8 mouse cellular contexts compared by ENCODE assay signal in the genomic region with DNA sequence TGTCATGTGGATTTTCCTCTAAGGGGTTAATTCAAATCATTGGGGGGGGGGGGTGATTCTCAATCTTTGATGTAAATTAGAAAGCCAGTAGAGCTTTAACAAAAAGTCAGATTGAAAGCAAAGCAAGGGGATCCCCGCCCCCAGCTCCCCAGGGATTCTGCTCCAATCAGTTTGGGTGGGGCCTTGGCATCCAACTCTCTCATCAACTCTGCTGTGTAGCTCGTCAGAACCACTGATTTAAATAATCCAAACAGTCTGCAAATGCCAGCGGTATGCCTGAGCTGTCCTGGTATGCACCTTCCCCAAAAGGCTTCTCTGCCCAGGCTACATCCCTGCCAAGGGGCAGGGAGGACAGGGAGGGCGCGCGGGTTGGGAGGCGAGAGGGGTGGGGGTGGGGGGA. TPM values are rescaled to one million over a fixed set of nuclear protein-coding genes. Genes with fewer than 3 reads are reported as not detected.
DNase-seq lines count a peak whose midpoint lies in the region; ATAC-seq and TF ChIP-seq lines count a peak whose summit lies in the region.
"Had no signal": no experiment of that assay in that cellular context is flagged by ENCODE, and none has a peak within 500 bp of the region (broad histone marks: within the 10 kb centered on the region; RNA-seq: fewer than 3 reads in every experiment).

No protein-coding gene starts in this region.

- no peak for TF ChIP-seq CTCF in CH12.LX (conservative IDR thresholded peaks at IDR 0.05 in 1 of 2, IDR thresholded peaks at IDR 0.05 in 1 of 2; ENCODE audit: low read depth in 2 of 2, low read length in 2 of 2)
- no peak for TF ChIP-seq CTCF in MEL (IDR thresholded peaks at IDR 0.05 in 2 of 3, conservative IDR thresholded peaks at IDR 0.05 in 1 of 3; ENCODE audit: control insufficient read depth in 1 of 3, insufficient read depth in 1 of 3, low read depth in 2 of 3, low read length in 3 of 3, poor library complexity in 1 of 3, severe bottlenecking in 1 of 3)
- TF ChIP-seq CTCF in stomach, postnatal 0 days (IDR thresholded peaks at IDR 0.05; ENCODE audit: low read depth), result no peak
- no peak for TF ChIP-seq CTCF in thymus, adult 2 months (IDR thresholded peaks at IDR 0.05; ENCODE audit: borderline replicate concordance, control insufficient read depth, extremely low read depth, insufficient read depth, low read length, poor library complexity)

- H3K4me3 ChIP-seq in CH12.LX (replicated peaks in 1 of 3; ENCODE audit: low read depth in 2 of 3, low read length in 2 of 3, poor library complexity in 1 of 3) (peak overlapping the region; percentile 42 to 77 (median 53)), MEL (ENCODE audit: control insufficient read depth in 1 of 2, insufficient read depth in 1 of 2, low read depth in 2 of 2, low read length in 2 of 2) (peak overlapping the region; percentile 78 to 86)
- H3K4me3 ChIP-seq in stomach, postnatal 0 days (ENCODE audit: low read depth, low read length), result no peak overlapping the region
- no peak overlapping the region for H3K4me3 ChIP-seq in thymus, adult 2 months (ENCODE audit: control insufficient read depth, insufficient read depth, low read length)
- H3K4me3 ChIP-seq: lung, embryonic 15.5 days had no signal

- peak overlapping the region; percentile 84 for H3K9ac ChIP-seq in CH12.LX (ENCODE audit: insufficient read depth, low read depth)
- H3K9ac ChIP-seq in MEL (ENCODE audit: control insufficient read depth, low read depth, low read length, poor library complexity, severe bottlenecking), result peak overlapping the region; percentile 39
- H3K9ac ChIP-seq in stomach, postnatal 0 days (ENCODE audit: low read length), result no peak overlapping the region
- H3K9ac ChIP-seq: lung, embryonic 15.5 days had no signal

- dilution Hi-C loops in CH12.LX (cut with MboI; ENCODE audit: extremely low pct_ligation_motif_present, extremely low pct_unique_long_range_greater_than_20kb, low sequenced_read_pairs), result no loop called here

- WGBS in stomach, postnatal 0 days, result 37% methylated on average over 7 of the region's 7 CpGs
- WGBS in thymus, adult 2 months, result 88% methylated on average over 7 of the region's 7 CpGs

- TF ChIP-seq EP300 in CH12.LX (IDR thresholded peaks at IDR 0.05; ENCODE audit: low read length) (peak; percentile 64), MEL (IDR thresholded peaks at IDR 0.05; ENCODE audit: low read depth in 1 of 2, low read length in 2 of 2) (no peak)
- no peak for TF ChIP-seq EP300 in stomach, postnatal 0 days (optimal IDR thresholded peaks at IDR 0.05)

- TF ChIP-seq RAD21 in CH12.LX (IDR thresholded peaks at IDR 0.05; ENCODE audit: low read depth, low read length), result no peak
- no peak for TF ChIP-seq RAD21 in MEL (IDR thresholded peaks at IDR 0.05; ENCODE audit: low read depth, low read length)

- H3K27ac ChIP-seq in CH12.LX (ENCODE audit: insufficient read depth, low read depth) (peak overlapping the region; percentile 86), MEL (ENCODE audit: control insufficient read depth, low read depth, low read length) (no peak overlapping the region)
- peak overlapping the region; percentile 59 for H3K27ac ChIP-seq in stomach, postnatal 0 days (replicated peaks)
- no peak overlapping the region for H3K27ac ChIP-seq in thymus, adult 2 months (ENCODE audit: control insufficient read depth, insufficient read depth, low read length)
- H3K27ac ChIP-seq: lung, embryonic 15.5 days had no signal

- TF ChIP-seq POLR2A in CH12.LX (IDR thresholded peaks at IDR 0.05; ENCODE audit: low read depth, low read length) (no peak), MEL (IDR thresholded peaks at IDR 0.05; ENCODE audit: control insufficient read depth in 1 of 2, insufficient read depth in 1 of 2, low read depth in 1 of 2, low read length in 2 of 2, poor library complexity in 1 of 2) (no peak)
- TF ChIP-seq POLR2A in thymus, adult 2 months (IDR thresholded peaks at IDR 0.05; ENCODE audit: control insufficient read depth, extremely low read depth, insufficient read depth, low read length, poor library complexity), result no peak

- no peaks in the 10 kb centered on the region for H3K9me3 ChIP-seq in CH12.LX (replicated peaks; ENCODE audit: low read length)
- H3K9me3 ChIP-seq in MEL (replicated peaks; ENCODE audit: insufficient read depth, low read length), result no peaks in the 10 kb centered on the region
- no peaks in the 10 kb centered on the region for H3K9me3 ChIP-seq in stomach, postnatal 0 days (ENCODE audit: control insufficient read depth, low read length)
- H3K9me3 ChIP-seq: lung, embryonic 15.5 days had no signal

- DNase-seq in CH12.LX (ENCODE audit: extremely low read depth) (peak; percentile 87), MEL (ENCODE audit: low read depth, low spot score) (no peak)
- DNase-seq in heart, adult 18-20 months, result peak; percentile 79 to 81
- DNase-seq in kidney, postnatal 10 days, result peak; percentile 49
- no peak for DNase-seq in stomach, postnatal 0 days (ENCODE audit: low spot score)
- DNase-seq in thymus, adult 2 months, result no peak

- peaks cover 2 to 5% of the 10 kb centered on the region in 2 experiments for H3K36me3 ChIP-seq in CH12.LX (replicated peaks in 1 of 2; ENCODE audit: control insufficient read depth in 1 of 2, insufficient read depth in 1 of 2, low read length in 1 of 2)
- peaks cover 0 to 13% of the 10 kb centered on the region in 2 experiments; a peak in 2 of 4 replicates for H3K36me3 ChIP-seq in MEL (ENCODE audit: control insufficient read depth in 1 of 2, insufficient read depth in 2 of 2, low read length in 2 of 2)
- H3K36me3 ChIP-seq in stomach, postnatal 0 days (ENCODE audit: control insufficient read depth, insufficient read depth, low read length), result no peaks in the 10 kb centered on the region
- H3K36me3 ChIP-seq in thymus, adult 2 months (ENCODE audit: control insufficient read depth, insufficient read depth, low read length), result no peaks in the 10 kb centered on the region
- H3K36me3 ChIP-seq: lung, embryonic 15.5 days had no signal

- no peaks in the 10 kb centered on the region for H3K27me3 ChIP-seq in CH12.LX (replicated peaks)
- H3K27me3 ChIP-seq in MEL (ENCODE audit: control insufficient read depth in 1 of 2, insufficient read depth in 2 of 2, low read length in 2 of 2), result no peaks in the 10 kb centered on the region
- no peaks in the 10 kb centered on the region for H3K27me3 ChIP-seq in stomach, postnatal 0 days (ENCODE audit: control insufficient read depth, insufficient read depth, low read length)
- H3K27me3 ChIP-seq in thymus, adult 2 months (ENCODE audit: control insufficient read depth, insufficient read depth, low read length), result no peaks in the 10 kb centered on the region
- H3K27me3 ChIP-seq: lung, embryonic 15.5 days had no signal

- H3K4me1 ChIP-seq in CH12.LX (ENCODE audit: control insufficient read depth in 1 of 2, insufficient read depth in 2 of 2) (peaks cover 5 to 24% of the 10 kb centered on the region in 2 experiments), MEL (ENCODE audit: control insufficient read depth in 1 of 2, insufficient read depth in 2 of 2, low read length in 2 of 2) (peaks cover 6 to 10% of the 10 kb centered on the region in 2 experiments)
- H3K4me1 ChIP-seq in stomach, postnatal 0 days (replicated peaks; ENCODE audit: control insufficient read depth, insufficient read depth), result no peaks in the 10 kb centered on the region
- peaks cover 2% of the 10 kb centered on the region for H3K4me1 ChIP-seq in thymus, adult 2 months (replicated peaks; ENCODE audit: control insufficient read depth, insufficient read depth, low read length)

- in situ Hi-C loops in CH12.LX (cut with MboI; ENCODE audit: low pct_ligation_motif_present, low pct_unique_long_range_greater_than_20kb, low sequenced_read_pairs), result no loop called here

- H3K79me2 ChIP-seq in CH12.LX (replicated peaks; ENCODE audit: control insufficient read depth, extremely low read depth, insufficient read depth, poor library complexity, severe bottlenecking), result peaks cover 32% of the 10 kb centered on the region
- peaks cover 4% of the 10 kb centered on the region; the same call in 1 of the 2 replicates for H3K79me2 ChIP-seq in MEL (ENCODE audit: control insufficient read depth, insufficient read depth, low read length, poor library complexity)

- peak overlapping the region; percentile 99 for H3K4me2 ChIP-seq in CH12.LX (ENCODE audit: insufficient read depth, low read depth, poor library complexity, severe bottlenecking)
- H3K4me2 ChIP-seq in stomach, postnatal 0 days (replicated peaks; ENCODE audit: low read depth), result peak overlapping the region; percentile 31; the same call in 1 of the 2 replicates
- H3K4me2 ChIP-seq: lung, embryonic 15.5 days had no signal

- ATAC-seq in stomach, postnatal 0 days (ENCODE audit: low FRiP score, low TSS enrichment), result no peak
- no peak for ATAC-seq in CD4-positive, CD25-positive, alpha-beta regulatory T cell, adult 4 months

TF ChIP-seq in CH12.LX, 34 proteins besides CTCF, POLR2A, EP300 and RAD21 (continues in another document):
- TF ChIP-seq RCOR1 (conservative IDR thresholded peaks at IDR 0.05; ENCODE audit: low read depth, low read length) (no peak), MAFK (IDR thresholded peaks at IDR 0.05; ENCODE audit: insufficient replicate concordance, low read length) (no peak), KAT2A (IDR thresholded peaks at IDR 0.05; ENCODE audit: insufficient replicate concordance, low read length) (0 out of 2 replicates have a peak, but pooled peaks have one; percentile 70), ETS1 (conservative IDR thresholded peaks at IDR 0.05; ENCODE audit: low read depth, low read length) (peak; percentile 50), MAZ (IDR thresholded peaks at IDR 0.05; ENCODE audit: low read depth, low read length) (peak; percentile 81; the same call in 1 of the 2 replicates)

TF ChIP-seq in MEL, 35 proteins besides CTCF, POLR2A, EP300 and RAD21 (continues in another document):
- TF ChIP-seq BHLHE40 (IDR thresholded peaks at IDR 0.05; ENCODE audit: borderline replicate concordance, low read depth, low read length) (no peak), MAFK (IDR thresholded peaks at IDR 0.05; ENCODE audit: borderline replicate concordance, low read depth, low read length) (no peak), SMC3 (IDR thresholded peaks at IDR 0.05; ENCODE audit: low read depth, low read length) (no peak), RCOR1 (IDR thresholded peaks at IDR 0.05; ENCODE audit: low read depth, low read length) (0 out of 2 replicates have a peak, but pooled peaks have one; percentile 17), MAZ (IDR thresholded peaks at IDR 0.05; ENCODE audit: low read depth, low read length) (0 out of 2 replicates have a peak, but pooled peaks have one; percentile 34)

RNA-seq across cellular contexts. Expression of a gene that starts 33.6 kb away (rescaled TPM):
- 38.5 and 51.2 TPM in 2 replicates for total RNA-seq in CH12.LX (2012; rRNA removed)
- 106 and 134 TPM in 2 replicates for total RNA-seq in CH12.LX (2014; rRNA removed)
- 47.4 and 71.2 TPM in 2 replicates for polyA plus RNA-seq in CH12.LX (2012; ENCODE audit: insufficient read length, low read depth)
- total RNA-seq in MEL (2012; rRNA removed), result 45.3 and 45.6 TPM in 2 replicates
- 10 to 100 TPM in 1 of 2 experiments, not detected in 1; 33.5 TPM for polyA plus RNA-seq in MEL (2012; ENCODE audit: insufficient read depth in 1 of 2, insufficient read length in 2 of 2, low read depth in 1 of 2, low replicate concordance in 2 of 2, missing spikeins in 1 of 2)
- 10 to 100 TPM; 40.0 to 44.0 TPM for total RNA-seq in heart, adult 18-20 months (2021)
- polyA plus RNA-seq in stomach, postnatal 0 days (2015; fragmentation: Nextera tagmentation; extraction: Ambion mirVana), result 117 and 118 TPM in 2 replicates
- 100 to 1,000 TPM; 160 to 172 TPM for polyA plus RNA-seq in CD4-positive, CD25-positive, alpha-beta regulatory T cell, adult 4 months (2017; shearing (Covaris generic))
- 7.0 and 7.9 TPM in 2 replicates for polyA plus RNA-seq in thymus, adult 2 months (2012; rRNA removed)

Comparison
In these comparisons a context has a peak if more than half of its experiments do, and no peak if none do; other contexts are left out.
1. DNase-seq: peak in CH12.LX (single experiment), heart, adult 18-20 months (2 of 2) and kidney, postnatal 10 days (single experiment); none in MEL (single experiment), stomach, postnatal 0 days (single experiment) and thymus, adult 2 months (single experiment).
2. H3K27ac ChIP-seq: peak in CH12.LX (single experiment) and stomach, postnatal 0 days (single experiment); none in MEL (single experiment) and thymus, adult 2 months (single experiment).
3. H3K4me3 ChIP-seq: peak in CH12.LX (3 of 3) and MEL (2 of 2); none in stomach, postnatal 0 days (single experiment) and thymus, adult 2 months (single experiment).